Mouse (Mus musculus) left cerebral cortex, postnatal 25 days (tissue): ENCODE data around the gene Gm9857. TPM values are rescaled to one million over a fixed set of nuclear protein-coding genes. Genes with fewer than 3 reads are reported as not detected.

Experiments used
- DNase-seq, 2 experiments: peaks; one replicate each; pipeline ENCODE4 v3.0.0; 2022; ENCODE audit warnings: low spot score in 2 of 2, mixed read lengths in 1 of 2
- intact Hi-C: fragments of 180-260 bp; cut with DNase I; formaldehyde crosslinking; loops from one replicate; pipeline ENCODE4 v1.15.1; 2025
- total RNA-seq, 2 experiments: library from RNA; stranded (reverse); gene quantifications; 2 replicates each; pipeline ENCODE4 v1.2.3; 2021

The Gm9857 gene
- total RNA-seq, 2 experiments from 2014 or later, result not detected

DNA sequence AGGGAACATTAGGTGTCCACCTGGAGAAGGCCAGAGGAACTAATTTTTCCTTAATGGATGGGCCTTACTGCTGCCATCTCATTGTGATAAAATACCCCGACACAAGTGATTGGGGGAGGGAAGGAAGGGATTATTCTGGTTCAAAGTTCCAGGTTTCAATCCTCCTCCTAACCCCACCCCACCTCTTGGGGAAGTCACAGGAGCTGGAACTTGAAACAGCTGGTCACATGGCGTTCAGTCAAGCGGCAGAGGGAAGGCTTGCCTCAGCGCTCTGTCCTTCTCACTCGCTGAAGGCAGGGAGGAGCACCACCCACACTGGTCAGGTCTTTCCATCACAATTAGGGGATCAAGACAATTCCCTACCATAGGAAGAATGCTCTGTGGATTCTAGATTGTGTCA is 1.6 kb downstream of the Gm9857 start:
- no peak for DNase-seq
- intact Hi-C loops, result no loop called here

GRCm38 (mm10) chr3:108933557-108933956 is 6.7 kb downstream of the Gm9857 start:
- intact Hi-C loops, result no loop called here
- DNase-seq, result no peak

GRCm38 (mm10) chr3:108926308-108926707 is 13.9 kb downstream of the Gm9857 start:
- DNase-seq, result no peak

GRCm38 (mm10) chr3:108925677-108926076 is 14.6 kb downstream of the Gm9857 start:
- intact Hi-C loops, result no loop called here

More at GRCm38 (mm10) chr3:108926308-108926707, 13.9 kb downstream of the Gm9857 start:
- intact Hi-C loops, result no loop called here

DNA sequence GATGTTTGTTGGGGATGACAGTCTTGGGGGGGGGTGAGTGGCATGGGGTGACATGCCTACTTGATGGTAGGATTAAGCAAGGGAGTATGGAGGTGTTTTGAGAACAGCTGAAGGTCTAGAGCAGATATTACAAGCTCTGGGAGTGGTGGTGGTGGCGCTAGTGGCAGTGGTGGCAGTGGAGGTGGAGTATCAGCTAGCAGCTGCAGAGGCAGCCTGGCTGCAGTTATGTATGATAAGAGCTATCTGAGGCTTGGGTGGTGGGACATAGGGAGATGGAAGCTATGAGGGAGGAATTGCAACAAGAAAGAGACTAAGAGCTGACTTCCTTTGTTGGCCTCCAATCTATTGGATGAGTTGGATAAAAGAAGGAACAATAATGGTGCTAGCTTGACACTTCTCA is 18.4 kb downstream of the Gm9857 start:
- intact Hi-C loops, result no loop called here
- DNase-seq, result no peak

More at GRCm38 (mm10) chr3:108925677-108926076, 14.6 kb downstream of the Gm9857 start:
- no peak for DNase-seq

- no peak for DNase-seq
- intact Hi-C loops, result no loop called here
These were observed 19.7 kb downstream of the Gm9857 start for GRCm38 (mm10) chr3:108920442-108921070.

DNA sequence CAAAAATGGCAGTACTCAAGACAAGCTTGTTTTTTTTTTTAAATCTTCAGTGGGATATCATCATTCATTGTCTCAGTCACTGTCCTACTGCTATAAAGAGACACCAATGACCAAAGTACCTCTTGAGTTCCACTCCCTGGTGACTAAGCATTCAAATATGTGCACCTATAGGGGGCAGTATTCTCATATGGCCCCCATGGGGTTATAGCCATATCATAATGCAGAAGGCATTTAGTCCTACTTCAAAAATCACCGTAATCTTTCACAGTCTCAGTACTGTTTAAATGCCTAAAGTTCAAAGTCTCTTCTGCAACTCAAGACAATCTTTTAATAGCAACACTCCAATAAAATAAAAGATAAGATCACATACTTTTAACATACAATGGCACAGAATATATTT is 21.4 kb downstream of the Gm9857 start:
- intact Hi-C loops, result loop anchor here (10.0 kb wide), 1 partner anchor 576 kb away; no protein-coding TSS in a partner anchor

DNA sequence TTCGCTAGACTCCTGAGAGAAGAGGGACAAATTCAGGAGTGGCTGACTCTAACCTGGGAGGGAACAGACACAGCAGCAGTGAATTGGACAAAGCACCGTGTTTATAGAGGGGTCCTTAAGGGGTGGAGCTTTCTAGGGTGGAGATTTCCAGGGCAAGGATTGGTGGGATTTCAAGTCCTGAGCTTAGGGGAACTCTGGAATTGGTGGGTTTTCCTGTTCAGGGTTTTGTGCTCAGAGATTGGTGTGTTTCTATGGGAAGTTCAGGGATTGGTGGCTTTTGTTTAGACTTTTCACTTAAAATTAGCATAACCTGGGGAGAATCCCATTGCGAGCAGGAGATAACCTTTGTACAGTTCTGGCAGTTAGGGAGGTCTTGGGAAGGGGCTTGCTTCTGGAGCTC is 22.3 kb downstream of the Gm9857 start:
- intact Hi-C loops, result loop anchor here (10.0 kb wide), 1 partner anchor 577 kb away; no protein-coding TSS in a partner anchor
- no peak for DNase-seq

More for the DNA sequence above, 21.4 kb downstream of the Gm9857 start:
- no peak for DNase-seq

DNA sequence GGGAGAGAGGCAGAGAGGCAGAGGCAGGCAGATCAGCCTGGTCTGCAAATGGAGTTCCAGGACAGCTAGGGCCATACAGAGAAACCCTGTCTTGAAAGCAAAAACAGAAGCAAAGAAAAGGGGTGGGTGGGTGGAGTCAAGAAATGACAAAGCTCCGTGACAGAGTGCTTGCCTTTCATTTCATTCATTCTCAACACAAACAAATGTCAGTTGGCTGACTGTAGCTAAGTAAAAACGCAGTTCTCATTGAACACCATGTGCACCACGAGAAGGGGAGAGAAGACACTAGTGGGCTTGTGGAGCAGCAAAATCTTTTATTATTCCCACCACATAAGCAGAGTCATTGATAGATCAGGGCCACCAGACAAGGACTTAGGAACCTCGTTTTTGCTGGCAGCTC is 23.4 kb downstream of the Gm9857 start:
- intact Hi-C loops, result loop anchor here (10.0 kb wide), 1 partner anchor 578 kb away; no protein-coding TSS in a partner anchor
- no peak for DNase-seq

DNA sequence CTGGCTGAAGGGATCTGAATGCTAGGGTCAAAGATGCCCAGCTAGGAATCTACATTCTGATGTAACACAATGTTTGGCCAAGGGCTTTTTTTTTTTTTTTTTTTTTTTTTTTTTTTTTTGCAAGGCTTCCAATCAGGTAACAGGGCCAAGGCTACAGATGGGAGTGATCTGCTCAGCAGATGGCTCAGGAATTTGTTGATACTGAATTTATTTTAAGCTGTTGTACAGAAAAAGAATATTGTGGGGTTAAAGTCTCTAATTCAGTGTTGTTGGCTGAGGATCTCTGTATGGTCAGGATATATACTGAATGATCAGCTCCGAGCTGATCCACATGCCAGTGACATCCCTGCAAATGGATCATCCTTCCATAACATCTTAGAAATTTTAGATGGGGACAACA is 24.2 kb downstream of the Gm9857 start:
- peak in 1 of 2 experiments; percentile 42 for DNase-seq
- intact Hi-C loops, result loop anchor here (10.0 kb wide), 1 partner anchor 579 kb away; no protein-coding TSS in a partner anchor

DNA sequence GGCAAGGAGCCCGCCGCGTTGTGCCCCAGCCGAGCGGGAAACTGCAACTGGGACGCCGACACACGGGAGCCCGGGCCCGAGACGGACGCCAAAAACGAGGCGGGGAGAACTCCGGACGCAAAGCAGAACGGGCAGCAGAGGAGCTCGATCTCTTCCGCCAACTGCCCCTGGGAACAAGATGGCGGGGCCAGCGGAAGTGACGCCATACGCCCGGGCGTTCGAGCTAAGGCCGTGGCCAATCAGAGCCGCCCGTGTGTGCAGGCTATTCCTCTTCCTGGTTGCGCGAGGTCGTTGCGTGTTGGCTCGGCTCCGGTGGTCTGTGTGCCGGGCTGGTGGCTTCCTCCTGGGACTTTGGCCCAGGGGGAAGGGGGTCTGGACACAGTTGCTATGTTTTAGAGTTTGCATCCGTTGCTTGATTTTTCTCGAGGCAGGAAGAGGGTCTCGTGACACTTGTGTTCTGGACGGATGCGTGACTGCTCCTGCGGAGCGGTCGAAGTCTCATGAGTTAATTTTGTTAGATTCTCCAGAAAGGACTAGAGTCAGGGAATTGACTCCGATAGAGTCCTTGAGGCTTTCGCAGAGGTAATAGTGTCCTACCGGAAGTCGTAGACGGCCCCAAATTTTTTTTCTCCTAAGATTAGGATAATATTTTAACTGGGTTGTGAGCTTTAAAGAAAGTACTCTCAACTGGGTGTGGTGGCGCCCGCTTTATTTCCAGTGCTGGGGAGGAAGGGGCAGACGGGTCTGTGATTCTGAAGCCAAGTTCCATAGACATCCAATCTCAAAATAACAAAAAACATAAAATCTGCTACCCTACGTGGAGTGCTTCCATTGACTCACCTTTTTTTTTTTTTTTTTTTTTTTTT is 28.5 kb downstream of the Gm9857 start, which contains the start of gene Prpf38b:
Gene Prpf38b, minus strand, starts transcription at position 180 of the 866 bp plus-strand sequence.
- DNase-seq, result peak; percentile 96 to 97
- intact Hi-C loops, result loop anchor here (5.0 to 10.0 kb wide), 6 partner anchors 51 to 583 kb away; partner anchors contain the start of genes Gpsm2 and Stxbp3

DNA sequence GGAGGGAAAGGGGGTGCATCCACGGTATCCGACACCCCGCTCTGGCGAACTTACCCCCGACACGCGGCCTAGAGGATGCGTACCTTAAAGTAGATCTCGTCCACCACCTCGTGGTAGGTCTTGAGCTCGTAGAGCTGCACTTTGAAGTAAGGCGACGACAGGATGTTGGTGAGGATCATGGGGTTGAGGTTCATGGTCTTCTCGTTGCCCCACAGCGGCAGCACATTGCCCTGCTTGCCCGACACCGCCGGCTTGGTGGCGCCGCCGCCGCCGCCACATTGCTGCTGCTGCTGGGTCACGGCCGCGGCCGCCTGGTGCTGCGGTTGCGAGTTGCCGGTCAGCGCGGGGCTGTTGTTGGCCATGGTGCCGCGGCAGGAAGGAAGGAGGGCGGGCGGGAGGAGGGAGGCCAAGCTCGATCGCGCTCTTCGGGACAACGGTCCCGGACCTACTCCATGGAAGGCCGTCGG is 29.1 kb downstream of the Gm9857 start:
- intact Hi-C loops, result loop anchor here (5.0 to 10.0 kb wide), 6 partner anchors 51 to 584 kb away; partner anchors contain the start of genes Gpsm2 and Stxbp3
- peak; percentile 54 to 56 for DNase-seq

DNA sequence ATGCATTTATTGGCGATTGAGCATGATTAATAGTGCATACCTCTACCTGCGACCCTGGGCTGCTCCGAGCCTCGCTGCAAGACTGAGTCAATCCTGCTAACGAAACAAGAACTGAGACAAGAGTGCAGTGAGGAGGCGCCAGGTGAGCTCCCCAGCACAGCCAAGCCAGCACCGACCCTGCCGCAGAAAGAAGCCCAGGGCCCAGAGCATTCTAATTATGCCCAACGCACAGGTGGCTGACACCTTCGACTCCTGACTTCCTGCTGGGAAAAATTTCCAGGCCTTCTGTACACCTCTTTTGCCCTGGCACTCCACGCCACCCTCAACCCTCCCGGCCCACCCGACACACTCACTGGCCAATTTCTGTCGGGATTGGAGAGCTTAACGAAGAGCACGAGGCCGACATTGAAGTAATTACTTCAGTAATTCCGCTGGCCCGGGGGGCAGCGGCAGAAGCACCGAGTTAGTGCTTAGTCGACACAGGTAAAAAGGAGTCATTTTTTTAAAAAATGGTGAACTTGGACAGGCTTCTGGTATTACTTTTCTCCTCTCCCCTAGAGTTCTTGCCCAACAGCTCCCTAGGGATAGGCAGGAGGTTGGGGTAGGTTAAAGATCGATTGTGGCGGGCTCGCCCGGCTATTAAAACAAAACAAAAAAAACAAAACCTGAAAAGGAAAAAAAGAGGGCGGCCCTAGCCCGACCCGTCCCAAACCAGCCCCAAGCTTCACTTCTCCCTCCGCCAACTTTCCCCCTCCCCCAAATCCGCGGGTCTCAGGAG is 29.8 kb downstream of the Gm9857 start:
- intact Hi-C loops, result loop anchor here (5.0 to 10.0 kb wide), 6 partner anchors 52 to 584 kb away; partner anchors contain the start of genes Gpsm2 and Stxbp3

GRCm38 (mm10) chr3:108902934-108903333 is 37.3 kb downstream of the Gm9857 start:
- intact Hi-C loops, result loop anchor here (10.0 kb wide), 1 partner anchor 228 kb away; no protein-coding TSS in a partner anchor
- DNase-seq, result no peak

More for the DNA sequence above, 29.8 kb downstream of the Gm9857 start:
- no peak for DNase-seq

DNA sequence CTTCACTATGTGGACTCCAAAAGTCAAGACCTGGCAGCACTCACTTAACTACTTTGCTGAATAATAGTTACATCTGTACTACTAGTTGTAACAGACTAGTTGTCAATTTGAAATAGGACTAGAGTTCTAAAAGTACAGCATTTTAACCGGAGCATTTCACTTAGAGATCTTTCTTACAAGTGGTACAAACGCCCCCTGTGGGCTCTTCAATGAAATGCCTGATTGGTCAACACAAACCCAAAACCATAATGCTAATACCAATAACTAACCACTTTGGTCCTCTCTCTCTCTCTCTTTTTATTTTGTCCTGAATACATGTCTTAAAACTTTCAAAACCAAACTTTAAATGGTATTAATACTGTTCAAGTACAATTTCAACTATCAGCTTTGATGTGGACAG is 38.2 kb downstream of the Gm9857 start:
- intact Hi-C loops, result loop anchor here (10.0 kb wide), 1 partner anchor 227 kb away; no protein-coding TSS in a partner anchor
- DNase-seq, result no peak

GRCm38 (mm10) chr3:108900681-108901080 is 39.6 kb downstream of the Gm9857 start:
- intact Hi-C loops, result loop anchor here (10.0 kb wide), 1 partner anchor 226 kb away; no protein-coding TSS in a partner anchor
- no peak for DNase-seq

GRCm38 (mm10) chr3:108900147-108900546 is 40.1 kb downstream of the Gm9857 start:
- intact Hi-C loops, result loop anchor here (10.0 kb wide), 1 partner anchor 225 kb away; no protein-coding TSS in a partner anchor

GRCm38 (mm10) chr3:108898640-108899039 is 41.6 kb downstream of the Gm9857 start:
- intact Hi-C loops, result no loop called here
- DNase-seq, result no peak

More at GRCm38 (mm10) chr3:108900147-108900546, 40.1 kb downstream of the Gm9857 start:
- DNase-seq, result no peak

GRCm38 (mm10) chr3:108892914-108893313 is 47.3 kb downstream of the Gm9857 start:
- intact Hi-C loops, result no loop called here
- no peak for DNase-seq
